Mouse (Mus musculus) mature B cell (primary cell): ENCODE results near the gene Itgal.
"Not testable (repeated sequence)": the region's sequence is repeated elsewhere in the genome, so short reads cannot be mapped to it uniquely, and the experiment has no call there.

Experiments
- in situ Hi-C: fragments of 300-500 bp; cut with MboI; formaldehyde crosslinking; loops from 2 replicates; pipeline ENCODE4 v1.14.3; 2019

The Itgal gene

DNA sequence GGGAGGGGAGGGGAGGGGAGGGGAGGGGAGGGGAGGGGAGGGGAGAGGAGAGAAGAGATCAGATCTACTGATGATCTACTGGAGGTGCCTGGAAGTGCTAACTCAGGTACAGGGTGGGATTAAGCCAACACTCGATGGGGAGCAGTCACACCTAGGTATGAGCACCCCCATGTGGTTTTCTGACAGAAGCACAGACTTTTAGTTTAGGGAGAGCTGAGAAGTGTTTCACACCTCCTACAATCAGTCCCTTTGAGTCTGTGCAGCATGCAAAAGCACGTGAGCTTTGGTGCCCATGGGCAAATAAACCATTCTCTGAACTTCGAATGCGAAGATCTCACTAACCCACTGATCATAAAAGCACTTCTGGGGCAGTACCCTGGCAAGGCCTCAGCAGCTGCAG, 46.3 kb downstream of the Itgal start:
- in situ Hi-C loops = no loop called here

DNA sequence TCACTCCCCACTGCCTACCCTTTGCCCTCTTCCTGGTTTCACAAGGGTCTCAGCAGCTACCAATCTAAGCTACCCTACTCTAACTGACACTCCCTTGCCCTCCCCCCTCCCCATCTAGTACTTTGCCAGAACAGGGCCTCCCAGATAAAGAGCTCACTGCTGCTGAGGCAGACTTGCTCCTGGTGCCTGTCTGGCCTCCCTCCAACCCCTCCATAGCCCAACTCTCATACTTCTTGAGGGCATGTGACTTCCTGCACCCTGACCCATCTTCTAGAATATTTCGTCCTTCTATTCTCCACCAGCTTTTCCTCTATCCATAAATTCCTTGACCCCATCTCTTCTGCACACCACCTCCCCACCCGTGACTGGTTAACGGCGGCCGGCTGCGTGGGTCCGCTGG, 46.8 kb downstream of the Itgal start:
- in situ Hi-C loops = no loop called here

DNA sequence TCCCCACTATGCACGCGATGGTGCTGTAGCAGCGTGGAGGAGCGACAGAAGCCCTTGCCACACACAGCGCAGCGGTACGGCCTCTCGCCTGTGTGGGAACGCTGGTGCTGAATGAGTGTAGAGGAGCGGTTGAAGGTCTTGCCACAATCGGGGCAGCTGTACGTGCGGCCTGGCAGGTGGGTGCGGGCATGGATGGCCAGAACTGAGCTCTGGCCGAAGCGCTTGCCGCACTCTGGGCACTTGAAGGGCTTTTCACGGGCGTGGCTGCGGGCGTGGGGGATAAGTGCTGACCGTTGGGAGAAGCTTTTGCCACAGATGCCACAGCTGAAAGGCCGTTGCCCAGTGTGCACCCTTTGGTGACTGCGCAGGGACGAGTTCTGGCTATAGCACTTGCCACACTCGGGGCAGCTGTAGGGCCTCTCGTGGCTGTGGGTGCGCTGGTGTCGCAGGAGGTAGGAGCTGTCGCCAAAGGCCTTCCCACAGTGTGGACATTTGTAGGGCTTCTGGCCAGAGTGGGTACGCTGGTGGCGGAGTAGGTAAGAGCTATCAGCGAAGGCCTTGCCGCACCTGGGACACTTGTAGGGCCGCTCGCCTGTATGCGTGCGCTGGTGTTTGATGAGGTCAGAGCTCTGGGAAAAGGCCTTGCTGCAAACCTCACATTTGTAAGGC, 47.4 kb downstream of the Itgal start:
- in situ Hi-C loops = no loop called here

DNA sequence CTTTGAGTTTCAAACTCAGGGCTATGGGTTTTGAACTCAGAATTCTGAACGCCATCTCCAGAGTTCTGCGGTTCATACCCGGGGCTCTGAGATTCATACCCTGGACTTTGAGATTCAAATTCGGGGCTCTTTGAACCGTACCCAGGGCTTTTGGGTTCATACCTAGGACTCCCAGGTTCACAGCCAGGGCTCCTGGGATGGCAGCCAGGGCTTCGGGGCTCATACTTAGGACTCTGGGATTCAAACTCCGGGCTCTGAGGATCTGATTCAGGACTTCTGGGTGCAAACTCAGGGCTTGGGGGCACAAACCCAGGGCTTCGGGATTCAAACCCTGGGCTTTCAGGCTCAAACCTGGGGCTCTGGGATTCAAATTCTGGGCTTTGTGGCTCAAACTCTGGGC, 48.3 kb downstream of the Itgal start:
- in situ Hi-C loops = no loop called here

DNA sequence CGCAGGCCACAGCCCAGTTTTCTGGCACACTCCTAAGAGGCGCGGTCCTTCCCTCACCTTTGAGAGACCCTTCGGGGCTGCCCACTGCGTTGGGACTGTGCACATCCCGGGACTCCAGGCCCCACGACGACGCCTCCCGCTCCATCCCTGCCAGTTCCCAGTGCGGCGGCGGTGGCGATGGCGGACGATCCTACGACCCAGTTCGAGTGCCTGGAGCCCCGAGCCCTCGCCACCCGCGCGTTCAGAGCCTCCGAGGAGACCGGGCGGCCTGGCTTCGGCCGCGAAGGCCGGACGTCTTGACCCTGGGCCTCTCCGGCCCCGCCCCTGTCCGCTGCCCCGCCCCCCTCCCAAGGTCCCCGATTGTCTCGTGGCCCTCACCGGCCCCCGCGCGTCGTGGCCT, 49.0 kb downstream of the Itgal start:
- in situ Hi-C loops = no loop called here

GRCm38 (mm10) chr7:127345512-127346325, 49.7 kb downstream of the Itgal start, which contains the start of gene Zfp768:
Gene Zfp768, minus strand, starts transcription at chr7:127345589.
- in situ Hi-C loops = no loop called here

- in situ Hi-C loops = no loop called here
These were observed 50.6 kb downstream of the Itgal start for GRCm38 (mm10) chr7:127346676-127347075.

- in situ Hi-C loops = no loop called here
These were observed 55.4 kb downstream of the Itgal start for GRCm38 (mm10) chr7:127351230-127352004.

GRCm38 (mm10) chr7:127355796-127356195, 59.7 kb downstream of the Itgal start:
- in situ Hi-C loops = no loop called here

DNA sequence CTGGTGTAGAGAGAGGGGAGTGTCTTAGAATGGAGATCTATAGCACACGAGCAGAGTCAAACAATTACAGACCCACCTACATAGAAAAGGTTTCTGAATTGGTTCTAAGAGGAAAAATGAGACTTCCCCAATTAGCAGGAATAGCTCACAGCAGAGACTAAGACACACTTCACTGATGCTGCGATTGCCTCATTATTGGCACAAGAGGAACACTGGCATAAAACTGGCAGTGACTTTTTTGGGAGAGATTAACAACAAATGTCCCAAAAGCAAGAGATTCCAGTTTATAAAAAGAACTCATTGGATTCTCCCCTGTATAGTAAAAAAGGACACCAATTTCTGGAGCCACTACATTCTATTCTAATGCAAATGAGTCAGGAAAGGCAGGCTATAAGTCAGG, 61.8 kb downstream of the Itgal start:
- in situ Hi-C loops = no loop called here

DNA sequence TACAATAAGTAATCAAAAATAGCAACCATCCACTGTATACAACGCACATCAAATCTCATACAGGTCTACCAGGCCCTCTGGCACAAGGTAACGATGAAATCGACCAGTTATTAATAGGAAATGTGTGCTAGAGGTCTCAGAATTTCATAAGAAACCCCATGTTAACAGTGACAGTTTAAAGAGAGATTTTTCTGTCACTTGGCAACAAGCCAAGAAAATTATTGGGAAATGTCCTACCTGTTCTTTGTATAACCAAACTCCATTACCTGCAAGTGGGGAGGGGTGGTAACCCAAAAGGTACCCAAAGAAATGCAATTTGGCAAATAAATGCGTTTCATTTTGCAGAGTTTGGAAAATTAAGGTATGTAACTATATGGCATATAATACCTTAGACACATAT, 62.4 kb downstream of the Itgal start:
- in situ Hi-C loops = no loop called here

DNA sequence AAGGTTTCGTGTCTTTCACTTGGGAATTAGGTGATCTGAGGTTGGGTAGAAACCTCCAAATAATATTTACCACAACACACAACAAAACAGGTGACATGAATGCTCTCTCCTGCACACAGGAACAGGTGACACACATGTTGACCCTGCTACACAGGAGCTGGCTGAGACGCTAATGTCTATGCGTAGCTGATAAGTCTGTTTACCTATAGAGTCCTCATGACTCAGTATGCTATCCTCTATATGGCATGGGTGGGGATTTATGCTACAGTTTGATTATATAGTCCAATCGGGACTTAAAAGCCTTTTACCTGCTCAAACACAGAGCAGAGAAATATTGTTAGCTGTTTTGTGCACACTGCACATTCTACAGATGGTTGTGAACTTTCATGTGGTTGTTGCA, 64.2 kb downstream of the Itgal start:
- in situ Hi-C loops = loop anchor here (5.0 kb wide), 1 partner anchor 137 kb away; no protein-coding TSS in a partner anchor

DNA sequence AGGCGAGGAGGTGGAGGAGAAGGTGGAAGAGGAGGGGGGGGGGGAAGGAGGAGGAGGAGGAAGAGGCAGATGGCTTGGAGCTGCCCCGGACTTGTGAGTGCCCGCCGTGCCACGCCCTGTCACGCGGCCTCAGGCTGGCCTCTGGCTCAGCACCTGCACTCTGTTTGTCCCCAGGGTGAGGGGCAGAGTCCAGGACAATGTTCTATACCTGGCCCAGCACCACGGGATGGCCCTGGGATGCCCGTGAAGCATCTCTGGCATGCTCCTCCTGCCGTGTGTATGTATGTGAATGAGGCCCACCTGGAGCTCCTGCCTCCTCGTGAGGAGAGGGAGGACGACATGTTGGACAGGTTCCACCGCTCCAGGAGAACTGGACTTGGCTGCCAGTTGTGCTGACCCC, 65.4 kb downstream of the Itgal start:
- in situ Hi-C loops = loop anchor here (5.0 kb wide), 1 partner anchor 136 kb away; no protein-coding TSS in a partner anchor

DNA sequence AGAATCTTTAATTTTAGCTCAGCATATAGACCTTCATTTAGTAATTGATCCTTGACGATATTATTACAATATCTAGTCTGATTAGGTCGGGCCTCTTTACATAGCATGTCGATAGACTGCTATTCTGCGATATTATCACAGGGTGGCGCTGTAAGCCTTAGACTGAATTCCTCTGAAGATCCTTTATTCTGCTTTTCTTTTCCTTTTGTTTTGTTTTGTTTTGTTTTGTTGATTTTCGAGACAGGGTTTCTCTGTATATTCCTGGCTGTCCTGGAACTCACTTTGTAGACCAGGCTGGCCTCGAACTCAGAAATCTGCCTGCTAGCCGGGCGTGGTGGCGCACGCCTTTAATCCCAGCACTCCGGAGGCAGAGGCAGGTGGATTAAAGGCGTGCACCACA, 66.4 kb downstream of the Itgal start:
- in situ Hi-C loops = loop anchor here (5.0 kb wide), 1 partner anchor 135 kb away; no protein-coding TSS in a partner anchor

DNA sequence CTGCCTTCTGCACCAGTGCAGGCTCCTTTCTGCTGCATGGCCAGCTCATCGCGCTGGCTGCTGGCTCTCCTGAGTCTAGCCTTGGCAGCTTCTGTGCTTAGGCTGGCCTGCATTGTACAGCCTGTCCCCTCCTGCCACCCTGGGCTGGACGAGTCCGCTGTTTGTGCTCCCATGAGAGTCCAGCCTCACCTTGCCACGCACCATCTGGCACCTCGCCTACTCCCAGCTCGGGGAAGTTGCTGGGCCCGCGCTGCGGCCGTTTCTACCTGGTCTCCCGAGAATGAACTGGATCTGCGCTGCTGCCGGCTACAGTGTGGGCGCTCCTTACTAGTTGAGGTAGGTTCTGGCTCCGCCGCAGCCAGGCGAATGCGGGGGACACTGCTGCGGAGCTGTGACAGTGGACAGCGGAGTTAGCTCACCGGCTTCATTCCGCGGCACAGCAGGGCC, 67.4 kb downstream of the Itgal start:
- in situ Hi-C loops = loop anchor here (5.0 kb wide), 1 partner anchor 134 kb away; no protein-coding TSS in a partner anchor

- in situ Hi-C loops = loop anchor here (5.0 kb wide), 1 partner anchor 133 kb away; no protein-coding TSS in a partner anchor
These were observed 68.1 kb downstream of the Itgal start for GRCm38 (mm10) chr7:127364166-127364565.

- in situ Hi-C loops = no loop called here
These were observed 70.2 kb downstream of the Itgal start for GRCm38 (mm10) chr7:127366249-127366648.

DNA sequence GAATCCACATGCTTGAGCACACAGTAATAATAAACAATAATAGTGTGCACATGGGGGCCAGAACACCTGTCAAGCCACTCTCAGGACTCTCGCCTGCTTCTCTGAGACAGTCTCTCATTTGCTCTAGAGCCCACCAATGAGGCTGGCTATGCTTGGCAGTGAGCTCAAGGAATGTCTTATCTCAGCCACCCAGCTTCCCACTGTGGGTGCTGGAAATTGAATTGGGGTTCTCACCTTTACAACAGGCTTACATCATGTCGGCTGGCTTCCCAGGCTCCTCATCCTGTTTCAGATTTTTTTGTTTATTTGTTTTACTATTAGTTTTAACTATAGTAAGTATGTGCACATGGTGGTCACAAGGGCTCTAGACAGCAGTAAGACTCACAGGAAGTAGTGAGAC, 75.2 kb downstream of the Itgal start:
- in situ Hi-C loops = no loop called here

DNA sequence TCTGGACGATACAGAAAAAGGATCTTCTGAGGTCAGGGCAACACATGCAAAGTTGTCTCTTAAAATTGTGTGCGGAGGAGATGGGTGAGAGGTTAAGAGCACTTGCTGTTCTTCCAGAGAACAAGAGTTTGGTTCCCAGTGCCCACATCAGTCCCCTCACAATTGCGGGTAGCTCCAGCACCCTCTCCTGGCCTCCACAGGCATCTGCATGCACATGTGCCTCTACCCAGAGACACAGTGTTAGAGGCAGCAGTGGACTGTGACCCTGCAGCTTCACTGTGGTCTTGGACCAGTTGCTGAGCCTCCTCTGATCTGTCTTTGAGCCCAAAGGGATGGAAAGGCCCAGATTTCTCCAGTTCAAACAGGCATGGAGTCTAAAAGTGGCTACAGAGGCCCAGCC, 75.8 kb downstream of the Itgal start:
- in situ Hi-C loops = not testable (repeated sequence)

GRCm38 (mm10) chr7:127375271-127376245, 79.5 kb downstream of the Itgal start, which contains the start of gene Zfp747:
Gene Zfp747, minus strand, starts transcription at chr7:127376050.
- in situ Hi-C loops = not testable (repeated sequence)
